ENCODE assay signal across 8 mouse cellular contexts in the genomic region with DNA sequence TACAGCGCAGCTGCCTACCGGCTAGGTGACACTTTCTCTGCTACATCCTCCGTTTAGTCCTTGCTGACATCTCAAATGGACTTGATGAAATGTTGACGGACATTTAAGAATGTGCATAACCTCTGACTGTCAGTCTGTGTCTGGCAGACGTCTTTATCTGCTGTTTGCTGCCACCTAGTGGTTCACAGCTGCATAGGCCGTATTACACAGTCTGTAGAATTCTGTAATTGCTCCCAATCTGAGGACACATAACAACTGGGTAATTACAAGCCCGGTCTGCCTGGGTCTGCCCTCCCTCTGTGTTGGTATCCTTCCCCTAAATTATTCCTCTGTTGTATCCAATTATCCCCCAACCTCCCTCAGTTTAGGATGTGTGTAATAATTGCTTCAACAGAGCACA. TPM values are rescaled to one million over a fixed set of nuclear protein-coding genes. Genes with fewer than 3 reads are reported as not detected.
DNase-seq lines count a peak whose midpoint lies in the region; ATAC-seq and TF ChIP-seq lines count a peak whose summit lies in the region.

No protein-coding gene starts in this region.

- peak; percentile 96 for TF ChIP-seq CTCF in hindbrain, postnatal 0 days (IDR thresholded peaks at IDR 0.05; ENCODE audit: low read depth)

- H3K4me2 ChIP-seq in heart, embryonic 12.5 days = no peak overlapping the region
- no peak overlapping the region for H3K4me2 ChIP-seq in forebrain, embryonic 16.5 days (ENCODE audit: low read length)
- H3K4me2 ChIP-seq in hindbrain, postnatal 0 days (ENCODE audit: low read depth, low read length) = no peak overlapping the region
- H3K4me2 ChIP-seq in midbrain, embryonic 11.5 days = no peak overlapping the region

- no peak for ATAC-seq in heart, embryonic 12.5 days (ENCODE audit: insufficient number of reproducible peaks, low FRiP score)
- peak; percentile 89 for ATAC-seq in forebrain, embryonic 16.5 days
- ATAC-seq in hindbrain, postnatal 0 days = peak; percentile 63
- peak; percentile 46 for ATAC-seq in midbrain, embryonic 11.5 days (ENCODE audit: low FRiP score)

- DNase-seq in heart, adult 11 months = peak; percentile 86
- DNase-seq in cerebellum, adult 11-12 months = peak; percentile 74
- peak; percentile 84 for DNase-seq in hindbrain, postnatal 0 days (ENCODE audit: low spot score)
- DNase-seq in layer of hippocampus, postnatal 25 days (ENCODE audit: extremely low spot score in 1 of 2, low spot score in 1 of 2) = peak; percentile 54 to 75
- DNase-seq in midbrain, embryonic 11.5 days (ENCODE audit: low spot score, missing footprints) = peak; percentile 94
- peak; percentile 52 for DNase-seq in skeletal muscle tissue, adult 2 months (ENCODE audit: low read depth, low spot score)

- H3K27me3 ChIP-seq in heart, embryonic 12.5 days (replicated peaks) = peaks cover 44% of the 10 kb centered on the region
- no peaks in the 10 kb centered on the region for H3K27me3 ChIP-seq in forebrain, embryonic 16.5 days (replicated peaks; ENCODE audit: control insufficient read depth, insufficient read depth, low read length)
- H3K27me3 ChIP-seq in hindbrain, postnatal 0 days (ENCODE audit: insufficient read depth, low read length) = peaks cover 5% of the 10 kb centered on the region; the same call in 1 of the 2 replicates
- no peaks in the 10 kb centered on the region for H3K27me3 ChIP-seq in midbrain, embryonic 11.5 days (ENCODE audit: control insufficient read depth, insufficient read depth, low read length)

- 8% methylated on average over 7 of the region's 7 CpGs for WGBS in heart, embryonic 12.5 days
- WGBS in forebrain, embryonic 16.5 days = 9% methylated on average over 7 of the region's 7 CpGs
- 7% methylated on average over 7 of the region's 7 CpGs for WGBS in hindbrain, postnatal 0 days
- 13% methylated on average over 7 of the region's 7 CpGs for WGBS in midbrain, embryonic 11.5 days

- no peak overlapping the region for H3K4me3 ChIP-seq in heart, embryonic 12.5 days
- H3K4me3 ChIP-seq in forebrain, embryonic 16.5 days (replicated peaks; ENCODE audit: low read length) = no peak overlapping the region
- H3K4me3 ChIP-seq in hindbrain, postnatal 0 days (ENCODE audit: low read length) = no peak overlapping the region
- H3K4me3 ChIP-seq in midbrain, embryonic 11.5 days (ENCODE audit: low read depth, low read length) = no peak overlapping the region

- H3K36me3 ChIP-seq in heart, embryonic 12.5 days = no peaks in the 10 kb centered on the region
- no peaks in the 10 kb centered on the region for H3K36me3 ChIP-seq in forebrain, embryonic 16.5 days (ENCODE audit: control insufficient read depth, insufficient read depth)
- no peaks in the 10 kb centered on the region for H3K36me3 ChIP-seq in hindbrain, postnatal 0 days (ENCODE audit: insufficient read depth, low read length)
- no peaks in the 10 kb centered on the region for H3K36me3 ChIP-seq in midbrain, embryonic 11.5 days (ENCODE audit: control insufficient read depth, insufficient read depth, low read length)

- H3K9ac ChIP-seq in heart, embryonic 12.5 days = no peak overlapping the region
- no peak overlapping the region for H3K9ac ChIP-seq in forebrain, embryonic 16.5 days (replicated peaks; ENCODE audit: low read depth, low read length)
- H3K9ac ChIP-seq in hindbrain, postnatal 0 days (replicated peaks; ENCODE audit: low read length) = no peak overlapping the region
- H3K9ac ChIP-seq in midbrain, embryonic 11.5 days (ENCODE audit: low read length) = no peak overlapping the region

- 0 out of 2 replicates have a peak, but pooled peaks cover 4% of the 10 kb centered on the region for H3K9me3 ChIP-seq in heart, embryonic 12.5 days (replicated peaks)
- H3K9me3 ChIP-seq in forebrain, embryonic 16.5 days (ENCODE audit: control insufficient read depth, low read length) = no peaks in the 10 kb centered on the region
- H3K9me3 ChIP-seq in hindbrain, postnatal 0 days (ENCODE audit: low read length) = no peaks in the 10 kb centered on the region
- H3K9me3 ChIP-seq in midbrain, embryonic 11.5 days (ENCODE audit: control insufficient read depth, low read length) = no peaks in the 10 kb centered on the region

- no peak overlapping the region for H3K27ac ChIP-seq in heart, embryonic 12.5 days (ENCODE audit: poor library complexity, severe bottlenecking)
- no peak overlapping the region for H3K27ac ChIP-seq in forebrain, embryonic 16.5 days (ENCODE audit: low read length)
- no peak overlapping the region for H3K27ac ChIP-seq in hindbrain, postnatal 0 days
- H3K27ac ChIP-seq in midbrain, embryonic 11.5 days (ENCODE audit: low read depth, low read length) = no peak overlapping the region

- no peaks in the 10 kb centered on the region for H3K4me1 ChIP-seq in heart, embryonic 12.5 days (replicated peaks)
- peaks cover 3% of the 10 kb centered on the region for H3K4me1 ChIP-seq in forebrain, embryonic 16.5 days (replicated peaks; ENCODE audit: control insufficient read depth, insufficient read depth, low read length)
- no peaks in the 10 kb centered on the region for H3K4me1 ChIP-seq in hindbrain, postnatal 0 days (ENCODE audit: insufficient read depth, low read length)
- no peaks in the 10 kb centered on the region for H3K4me1 ChIP-seq in midbrain, embryonic 11.5 days (ENCODE audit: control insufficient read depth, insufficient read depth, low read length)

RNA-seq across cellular contexts. Expression of a gene that starts 31.0 kb away (rescaled TPM):
- polyA plus RNA-seq in heart, embryonic 12.5 days (2016; fragmentation: Nextera tagmentation; extraction: Ambion mirVana) = not detected in 2 replicates
- polyA plus RNA-seq in forebrain, embryonic 16.5 days (2015; fragmentation: Nextera tagmentation; extraction: Ambion mirVana) = not detected in 2 replicates
- total RNA-seq in hindbrain, postnatal 0 days (2014; rRNA removed) = not detected in 2 replicates
- polyA plus RNA-seq in hindbrain, postnatal 0 days (2015; fragmentation: Nextera tagmentation; extraction: Ambion mirVana) = not detected in 2 replicates
- not detected for total RNA-seq in layer of hippocampus, postnatal 25 days (2021)
- not detected in 2 replicates for polyA plus RNA-seq in midbrain, embryonic 11.5 days (2014; fragmentation: Nextera tagmentation; extraction: Ambion mirVana)
